Mouse (Mus musculus) brain, embryonic 14.5 days (tissue): ENCODE data around the gene Hoxa5.

Experiments
- CTCF ChIP-seq: fragments of 200-500 bp; IDR thresholded peaks from 2 replicates; pipeline ENCODE4 v1.5.1; 2012; ENCODE audit warnings: inconsistent platforms, mild to moderate bottlenecking, moderate library complexity, borderline replicate concordance; ENCODE audit not compliant: insufficient read depth, insufficient read length; ENCODE audit errors: extremely low read depth
- POLR2A ChIP-seq: fragments of 200-500 bp; IDR thresholded peaks from 2 replicates; pipeline ENCODE4 v1.6.1; 2012; ENCODE audit warnings: mild to moderate bottlenecking, inconsistent platforms, borderline replicate concordance; ENCODE audit not compliant: poor library complexity, insufficient read depth, insufficient read length, severe bottlenecking; ENCODE audit errors: extremely low read depth

DNA sequence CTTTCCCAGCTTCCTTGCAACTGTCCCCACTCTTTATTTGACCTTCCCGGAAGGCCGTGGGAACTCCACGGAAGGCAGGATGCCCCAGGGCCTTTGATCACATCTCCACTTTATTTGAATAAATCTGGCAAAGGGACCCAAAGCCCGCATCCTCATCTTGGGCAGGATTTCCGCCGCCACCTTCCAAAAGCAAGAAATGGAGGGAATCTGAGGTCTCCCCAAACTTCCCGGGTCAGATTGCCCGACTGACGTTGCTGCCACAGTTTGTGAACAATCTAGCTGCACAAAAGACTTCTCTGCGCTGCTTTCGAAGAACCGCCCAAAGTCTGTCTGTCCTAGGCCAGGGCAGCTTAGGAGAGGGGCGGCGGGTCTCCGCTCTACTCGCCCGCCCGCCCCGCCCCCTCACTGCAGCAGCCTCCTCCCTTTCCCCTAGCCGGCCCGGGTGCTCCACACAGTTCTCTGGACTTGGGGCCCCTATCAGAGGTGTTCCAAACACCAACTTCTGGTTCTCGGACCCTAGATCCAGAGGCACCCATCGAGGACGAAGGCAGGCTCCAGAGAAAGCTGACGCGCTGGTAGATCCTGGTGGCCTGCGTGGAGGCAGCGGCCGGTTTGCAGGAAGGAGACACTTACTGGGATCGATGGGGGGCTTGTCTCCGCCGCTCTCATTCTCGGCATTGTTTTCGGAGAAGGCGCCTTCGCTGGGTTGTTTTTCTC is 20.7 kb upstream of the Hoxa5 start:
- no peak for TF ChIP-seq POLR2A
- TF ChIP-seq CTCF = no peak
